Mouse (Mus musculus) hindbrain, postnatal 0 days (tissue): ENCODE results near the gene Ccdc30. TPM values are rescaled to one million over a fixed set of nuclear protein-coding genes. Genes with fewer than 3 reads are reported as not detected.

Experiments used
- ATAC-seq: fragments of 200-750 bp; cut with Nextera tagmentation; 2 replicates; pipeline ENCODE4 v1.8.0; 2017; ENCODE audit warnings: mild to moderate bottlenecking, moderate TSS enrichment, moderate library complexity
- DNase-seq: peaks from one replicate; pipeline ENCODE4 v3.0.0-alpha.2; 2015; ENCODE audit warnings: low spot score
- H3K27ac ChIP-seq: fragments of 300-500 bp; sonication (generic); 2 replicates; pipeline ENCODE4 v1.5.1; 2014; ENCODE audit warnings: mild to moderate bottlenecking
- H3K27me3 ChIP-seq: fragments of 300-500 bp; sonication (generic); 2 replicates; pipeline ENCODE4 v1.6.1; 2014; ENCODE audit warnings: low read length, mixed read lengths; ENCODE audit not compliant: insufficient read depth
- H3K36me3 ChIP-seq: fragments of 300-500 bp; sonication (generic); 2 replicates; pipeline ENCODE4 v1.6.1; 2014; ENCODE audit warnings: low read length, mixed read lengths; ENCODE audit not compliant: insufficient read depth
- H3K4me1 ChIP-seq: fragments of 300-500 bp; sonication (generic); 2 replicates; pipeline ENCODE4 v1.6.1; 2014; ENCODE audit warnings: antibody characterized with exemption, low read length, mixed read lengths; ENCODE audit not compliant: insufficient read depth
- H3K4me2 ChIP-seq: fragments of 300-500 bp; sonication (generic); 2 replicates; pipeline ENCODE4 v1.6.1; 2014; ENCODE audit warnings: low read depth, mild to moderate bottlenecking, low read length, moderate library complexity, mixed read lengths
- H3K4me3 ChIP-seq: fragments of 300-500 bp; sonication (generic); 2 replicates; pipeline ENCODE4 v1.5.1; 2014; ENCODE audit warnings: low read length
- H3K9ac ChIP-seq: fragments of 300-500 bp; sonication (generic); replicated peaks from 2 replicates; pipeline ENCODE4 v1.6.1; 2014; ENCODE audit warnings: mild to moderate bottlenecking, low read length, moderate library complexity, mixed read lengths
- H3K9me3 ChIP-seq: fragments of 300-500 bp; sonication (generic); 2 replicates; pipeline ENCODE4 v1.6.1; 2016; ENCODE audit warnings: low read length, mixed read lengths
- CTCF ChIP-seq: IDR thresholded peaks from 2 replicates; pipeline ENCODE4 v1.5.1; 2016; ENCODE audit warnings: antibody characterized with exemption, control low read depth, low read depth
- WGBS: fragments of 180-500 bp; shearing (Covaris S2); extraction: QIAGEN DNeasy Blood & Tissue Kit; methylation state at CpG from one replicate; pipeline ENCODE4 v1.1.7; 2014; 5-methylcytosine and 5-hydroxymethylcytosine counted together
- polyA plus RNA-seq: library from polyadenylated mRNA; unstranded; fragments of >200 nt; fragmentation: Nextera tagmentation; extraction: Ambion mirVana; gene quantifications from 2 replicates; pipeline ENCODE4 v1.2.1, GENCODE M21; 2015
- total RNA-seq: library from RNA; depleted of rRNA; stranded (reverse); fragments of >200 nt; gene quantifications from 2 replicates; pipeline ENCODE4 v1.2.3, GENCODE M21; 2014

The Ccdc30 gene
- total and polyA plus RNA-seq, 2 experiments from 2014 or later: 13.4 to 23.1 TPM

DNA sequence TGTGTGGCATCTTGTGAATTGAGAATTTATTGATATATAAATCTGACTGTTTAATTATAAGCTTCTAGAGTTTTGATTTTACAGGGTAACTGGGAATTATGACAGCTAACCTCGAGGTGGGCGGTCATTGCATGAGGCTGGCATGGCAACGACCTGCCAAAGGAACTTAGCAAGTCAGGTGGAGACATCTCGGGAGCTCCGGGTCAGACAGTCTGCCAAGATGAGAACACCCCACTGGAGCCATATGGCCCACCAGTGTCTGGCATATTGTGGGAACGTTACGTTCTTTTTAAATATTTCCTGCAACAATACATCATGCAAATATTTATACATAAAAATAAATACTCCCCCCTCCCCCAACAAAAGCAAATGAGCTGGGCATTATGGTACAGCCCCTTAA lies 16.6 kb downstream of the Ccdc30 start:
- DNase-seq: no peak
- 70% methylated on average over 7 of the region's 7 CpGs for WGBS
- Histone ChIP-seq H3K9me3 (peaks cover 12% of the 10 kb centered on the region), H3K36me3 (peaks cover 17% of the 10 kb centered on the region; the same call in 1 of the 2 replicates), H3K9ac (no peak overlapping the region), H3K27me3 (no peaks in the 10 kb centered on the region), H3K4me1 (no peaks in the 10 kb centered on the region), H3K4me2 (no peak overlapping the region), H3K4me3 (no peak overlapping the region), H3K27ac (no peak overlapping the region)
- no peak for TF ChIP-seq CTCF
- ATAC-seq: no peak

DNA sequence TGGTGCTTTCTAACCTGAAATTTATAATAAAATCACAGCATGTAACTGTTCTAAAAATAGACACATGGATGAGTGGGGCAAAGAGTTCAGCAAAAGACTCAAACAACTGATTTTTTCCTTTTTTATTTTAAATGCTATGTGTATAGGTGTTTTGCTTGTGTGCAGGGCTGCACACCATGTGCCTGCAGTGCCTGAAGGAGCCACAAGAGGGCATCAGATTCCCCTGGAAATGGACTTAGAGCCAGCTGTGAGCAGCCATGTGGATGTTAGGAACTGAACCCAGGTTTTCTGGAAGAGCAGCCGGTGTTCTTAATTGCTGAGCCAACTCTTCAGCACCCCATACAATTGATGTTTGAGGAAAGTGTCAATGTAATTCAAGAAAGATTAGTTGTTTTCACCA lies 25.0 kb downstream of the Ccdc30 start:
- Histone ChIP-seq H3K4me2 (no peak overlapping the region), H3K27ac (no peak overlapping the region), H3K9ac (no peak overlapping the region), H3K27me3 (no peaks in the 10 kb centered on the region), H3K4me1 (no peaks in the 10 kb centered on the region), H3K36me3 (0 out of 2 replicates have a peak, but pooled peaks cover 4% of the 10 kb centered on the region), H3K4me3 (no peak overlapping the region), H3K9me3 (no peaks in the 10 kb centered on the region)
- ATAC-seq (no peak), DNase-seq (peak; percentile 58)
- peak; percentile 72 for TF ChIP-seq CTCF
- 86% methylated on average over 1 of the region's 1 CpGs for WGBS

DNA sequence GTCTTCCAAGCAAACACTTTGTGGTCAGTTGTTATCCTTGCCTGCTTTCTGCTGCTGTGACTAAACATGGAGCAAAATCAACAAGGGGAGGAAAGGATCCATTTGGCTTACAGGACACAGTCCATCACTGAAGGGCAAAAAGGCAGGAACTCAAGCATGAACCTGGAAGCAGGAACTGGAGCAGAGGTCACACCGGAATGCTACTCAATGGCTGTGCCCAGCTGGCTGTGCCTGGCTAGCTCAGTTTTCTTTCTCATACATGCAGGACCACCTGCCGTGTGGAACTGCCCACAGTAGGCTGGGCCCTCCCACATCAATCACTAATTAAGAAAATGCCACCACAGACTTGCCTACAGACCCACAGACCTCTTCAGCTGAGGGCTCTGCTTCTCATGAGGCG lies 26.1 kb downstream of the Ccdc30 start:
- DNase-seq: no peak
- no peak for TF ChIP-seq CTCF
- no peak for ATAC-seq
- Histone ChIP-seq H3K27me3 (no peaks in the 10 kb centered on the region), H3K9ac (no peak overlapping the region), H3K27ac (no peak overlapping the region), H3K4me1 (no peaks in the 10 kb centered on the region), H3K4me3 (no peak overlapping the region), H3K9me3 (no peaks in the 10 kb centered on the region), H3K4me2 (no peak overlapping the region), H3K36me3 (0 out of 2 replicates have a peak, but pooled peaks cover 4% of the 10 kb centered on the region)
- 32% methylated on average over 3 of the region's 3 CpGs for WGBS

DNA sequence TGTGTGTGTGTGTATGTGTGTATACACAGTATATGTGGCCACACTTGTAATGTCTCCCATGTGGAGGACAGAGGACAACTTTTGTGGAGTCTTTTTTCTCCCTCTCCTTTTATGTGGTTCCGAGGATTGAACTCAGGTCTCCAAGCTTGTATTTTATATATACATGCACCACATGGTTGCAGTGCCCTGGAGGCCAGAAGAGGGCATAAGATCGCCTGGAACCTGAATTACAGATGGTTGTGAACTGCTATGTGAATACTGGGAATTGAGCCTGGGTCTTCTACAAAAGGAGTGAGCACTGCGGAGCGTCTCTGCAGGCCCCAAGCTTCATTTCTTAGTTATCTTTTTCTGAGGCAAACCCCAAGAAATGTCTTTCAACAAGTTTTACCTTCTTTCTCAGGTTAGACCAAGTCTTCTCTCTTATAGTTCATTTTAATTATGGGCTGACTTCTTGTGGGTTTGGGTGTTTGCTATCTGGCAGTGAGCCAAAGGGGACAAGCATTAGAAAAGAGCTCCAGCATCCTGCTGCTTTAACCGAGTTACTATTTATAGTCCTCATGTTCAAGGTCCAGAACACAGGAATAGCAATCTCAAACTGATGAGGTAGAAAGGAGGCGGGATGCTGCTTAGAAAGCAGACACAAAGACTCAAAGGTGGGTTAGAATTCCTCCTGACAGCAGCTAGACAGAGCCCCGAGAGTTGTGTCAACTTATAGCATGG lies 33.7 kb downstream of the Ccdc30 start:
- no peak overlapping the region for H3K4me2 ChIP-seq
- 71% methylated on average over 7 of the region's 7 CpGs for WGBS
- no peaks in the 10 kb centered on the region for H3K4me1 ChIP-seq
- H3K9ac ChIP-seq: no peak overlapping the region
- H3K27me3 ChIP-seq: no peaks in the 10 kb centered on the region
- H3K27ac ChIP-seq: no peak overlapping the region
- TF ChIP-seq CTCF: no peak
- ATAC-seq (no peak), DNase-seq (peak; percentile 20)
- no peak overlapping the region for H3K4me3 ChIP-seq
- H3K9me3 ChIP-seq: no peaks in the 10 kb centered on the region
- H3K36me3 ChIP-seq: no peaks in the 10 kb centered on the region

DNA sequence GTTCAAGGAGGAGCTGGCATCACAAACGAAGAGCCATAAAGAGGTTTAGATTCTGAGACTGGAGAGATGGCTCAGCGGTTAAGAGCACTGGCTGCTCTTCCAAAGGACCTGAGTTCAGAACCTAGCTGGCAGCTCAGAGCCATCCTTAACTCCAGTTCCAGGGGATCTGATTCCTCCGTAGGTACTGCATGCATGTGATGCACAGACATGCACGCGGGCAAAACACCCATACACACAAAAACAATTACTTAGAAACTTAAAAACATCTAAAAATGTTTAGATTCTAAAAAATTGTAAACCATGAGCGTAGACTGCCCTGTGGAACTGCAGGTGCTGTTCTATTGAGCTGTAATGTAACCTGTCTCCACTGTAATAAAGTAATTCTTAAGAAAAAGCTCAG lies 45.9 kb downstream of the Ccdc30 start:
- H3K36me3 ChIP-seq: no peaks in the 10 kb centered on the region
- H3K27me3 ChIP-seq: no peaks in the 10 kb centered on the region
- no peaks in the 10 kb centered on the region for H3K4me1 ChIP-seq
- no peaks in the 10 kb centered on the region for H3K9me3 ChIP-seq
- WGBS: 92% methylated on average over 6 of the region's 6 CpGs
- H3K9ac ChIP-seq: no peak overlapping the region
- no peak overlapping the region for H3K4me3 ChIP-seq
- ATAC-seq: no peak
- no peak overlapping the region for H3K27ac ChIP-seq
- H3K4me2 ChIP-seq: no peak overlapping the region
- no peak for TF ChIP-seq CTCF
- no peak for DNase-seq

DNA sequence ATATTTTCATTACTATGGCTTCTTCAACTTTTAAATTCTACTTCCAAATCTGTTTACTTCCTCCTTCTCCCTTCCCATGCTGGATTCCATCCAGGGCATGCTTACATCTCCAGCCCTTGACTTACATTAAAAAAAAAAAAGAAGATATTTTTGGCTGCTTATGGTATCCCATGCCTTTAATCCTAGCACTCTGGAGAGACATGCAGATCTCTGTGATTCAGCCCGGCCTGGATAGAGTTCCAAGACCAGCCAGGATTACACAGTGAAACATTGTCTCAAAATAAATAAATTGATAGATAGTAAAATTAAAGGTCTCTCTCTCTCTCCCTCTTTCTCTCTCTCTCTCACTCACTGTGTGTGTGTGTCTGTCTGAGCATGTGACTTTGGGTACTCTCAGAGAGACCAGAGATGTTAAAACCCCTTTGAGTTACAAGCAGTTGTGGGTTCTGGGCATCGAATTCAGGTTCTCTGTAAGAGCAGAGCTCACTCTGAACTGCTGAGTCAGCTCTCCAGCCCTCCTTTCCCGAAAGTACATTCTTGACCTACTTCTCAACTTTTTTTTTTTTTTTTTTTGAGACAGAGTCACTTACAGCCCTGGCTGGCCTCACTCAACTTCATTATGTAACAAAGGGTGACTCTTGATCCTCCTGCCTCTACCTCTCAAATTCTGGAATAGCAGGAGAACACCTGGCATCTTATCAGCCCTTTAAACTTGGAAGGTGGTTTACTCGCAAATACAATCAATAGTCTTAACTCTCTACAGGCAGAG lies 48.4 kb downstream of the Ccdc30 start:
- Histone ChIP-seq H3K27ac (no peak overlapping the region), H3K27me3 (no peaks in the 10 kb centered on the region), H3K9me3 (no peaks in the 10 kb centered on the region), H3K4me3 (no peak overlapping the region), H3K9ac (no peak overlapping the region), H3K36me3 (no peaks in the 10 kb centered on the region), H3K4me1 (no peaks in the 10 kb centered on the region), H3K4me2 (no peak overlapping the region)
- no peak for TF ChIP-seq CTCF
- no peak for ATAC-seq
- DNase-seq: peak; percentile 10
- WGBS: 67% methylated on average over 4 of the region's 4 CpGs

DNA sequence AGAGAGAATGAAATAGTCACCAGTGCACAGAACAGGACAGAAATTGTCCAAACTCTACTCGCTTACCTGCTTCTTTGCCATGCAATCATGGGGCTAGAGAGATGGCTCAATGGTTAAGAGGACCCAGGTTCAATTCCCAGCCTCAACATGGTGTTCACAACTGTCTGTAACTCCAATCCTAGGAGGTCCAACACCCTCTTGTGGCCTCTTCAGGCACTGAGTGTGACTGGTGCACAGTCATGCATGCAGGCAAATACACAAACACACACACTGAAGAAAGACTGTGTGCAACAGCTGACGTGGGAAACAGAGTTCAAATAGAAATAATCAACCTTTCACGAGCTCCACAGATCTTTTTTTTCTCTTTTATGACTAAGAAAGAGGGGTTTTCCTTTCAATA lies 53.1 kb downstream of the Ccdc30 start:
- DNase-seq: no peak
- 85% methylated on average over 3 of the region's 3 CpGs for WGBS

More for the DNA sequence above, 53.1 kb downstream of the Ccdc30 start:
- peak; percentile 12; the same call in 1 of the 2 replicates for TF ChIP-seq CTCF
- H3K9me3 ChIP-seq: no peaks in the 10 kb centered on the region
- H3K36me3 ChIP-seq: no peaks in the 10 kb centered on the region
- no peak overlapping the region for H3K9ac ChIP-seq
- no peak for ATAC-seq
- H3K4me2 ChIP-seq: no peak overlapping the region
- peaks cover 5% of the 10 kb centered on the region; the same call in 1 of the 2 replicates for H3K4me1 ChIP-seq
- H3K4me3 ChIP-seq: no peak overlapping the region
- no peaks in the 10 kb centered on the region for H3K27me3 ChIP-seq
- H3K27ac ChIP-seq: no peak overlapping the region
